Mouse (Mus musculus) heart, embryonic 14.5 days (tissue): ENCODE results near the gene Aars2. TPM values are rescaled to one million over a fixed set of nuclear protein-coding genes. Genes with fewer than 3 reads are reported as not detected.

ENCODE experiments used
- ATAC-seq: fragments of 200-750 bp; cut with Nextera tagmentation; 2 replicates; pipeline ENCODE4 v1.8.0; 2017; ENCODE audit warnings: low read depth, moderate TSS enrichment; ENCODE audit not compliant: insufficient number of reproducible peaks, insufficient read depth, low FRiP score
- H3K27ac ChIP-seq, 2 experiments: fragments of 200-500 bp in 1 of 2; fragments of 300-500 bp in 1 of 2; sonication (generic) in 1 of 2; replicated peaks in 1 of 2; 2 replicates each; pipeline ENCODE4 v1.5.1; 2012 to 2014; ENCODE audit warnings: low read depth in 2 of 2, low read length in 2 of 2, control low read depth in 1 of 2, mild to moderate bottlenecking in 1 of 2, mixed read lengths in 1 of 2; ENCODE audit not compliant: control insufficient read depth in 1 of 2, insufficient read depth in 1 of 2
- H3K27me3 ChIP-seq: fragments of 300-500 bp; sonication (generic); 2 replicates; pipeline ENCODE4 v1.6.1; 2014; ENCODE audit warnings: mild to moderate bottlenecking, low read length, control low read depth; ENCODE audit not compliant: control insufficient read depth, insufficient read depth
- H3K36me3 ChIP-seq: fragments of 300-500 bp; sonication (generic); 2 replicates; pipeline ENCODE4 v1.6.1; 2014; ENCODE audit warnings: mild to moderate bottlenecking, control low read depth, low read length, mixed read lengths; ENCODE audit not compliant: control insufficient read depth, insufficient read depth
- H3K4me1 ChIP-seq, 2 experiments: fragments of 200-500 bp in 1 of 2; fragments of 300-500 bp in 1 of 2; sonication (generic) in 1 of 2; 2 replicates each; pipeline ENCODE4 v1.6.1; 2012 to 2014; ENCODE audit warnings: low read length in 2 of 2, control low read depth in 1 of 2, mixed read lengths in 1 of 2; ENCODE audit not compliant: control insufficient read depth in 2 of 2, insufficient read depth in 2 of 2
- H3K4me2 ChIP-seq: fragments of 300-500 bp; sonication (generic); 2 replicates; pipeline ENCODE4 v1.6.1; 2014; ENCODE audit warnings: mild to moderate bottlenecking, low read length
- H3K4me3 ChIP-seq, 2 experiments: fragments of 200-500 bp in 1 of 2; fragments of 300-500 bp in 1 of 2; sonication (generic) in 1 of 2; 2 replicates each; pipeline ENCODE4 v1.5.1; 2012 to 2014; ENCODE audit warnings: low read length in 2 of 2, mild to moderate bottlenecking in 2 of 2, control low read depth in 1 of 2, low read depth in 1 of 2, moderate library complexity in 1 of 2; ENCODE audit not compliant: control insufficient read depth in 1 of 2, insufficient read depth in 1 of 2
- H3K9ac ChIP-seq: fragments of 300-500 bp; sonication (generic); 2 replicates; pipeline ENCODE4 v1.6.1; 2014; ENCODE audit warnings: mild to moderate bottlenecking, low read length
- H3K9me3 ChIP-seq: fragments of 300-500 bp; sonication (generic); 2 replicates; pipeline ENCODE4 v1.6.1; 2016; ENCODE audit warnings: low read length, control low read depth; ENCODE audit not compliant: control insufficient read depth
- WGBS: fragments of 180-500 bp; shearing (Covaris S2); extraction: QIAGEN DNeasy Blood & Tissue Kit; methylation state at CpG from one replicate; pipeline ENCODE4 v1.1.7; 2014; 5-methylcytosine and 5-hydroxymethylcytosine counted together
- polyA plus RNA-seq: library from polyadenylated mRNA; unstranded; fragments of >200 nt; fragmentation: Nextera tagmentation; extraction: Ambion mirVana; gene quantifications from 2 replicates; pipeline ENCODE4 v1.2.1, GENCODE M21; 2014

Gene Aars2
- polyA plus RNA-seq, 1 experiment from 2014 or later, result 15.3 TPM

DNA sequence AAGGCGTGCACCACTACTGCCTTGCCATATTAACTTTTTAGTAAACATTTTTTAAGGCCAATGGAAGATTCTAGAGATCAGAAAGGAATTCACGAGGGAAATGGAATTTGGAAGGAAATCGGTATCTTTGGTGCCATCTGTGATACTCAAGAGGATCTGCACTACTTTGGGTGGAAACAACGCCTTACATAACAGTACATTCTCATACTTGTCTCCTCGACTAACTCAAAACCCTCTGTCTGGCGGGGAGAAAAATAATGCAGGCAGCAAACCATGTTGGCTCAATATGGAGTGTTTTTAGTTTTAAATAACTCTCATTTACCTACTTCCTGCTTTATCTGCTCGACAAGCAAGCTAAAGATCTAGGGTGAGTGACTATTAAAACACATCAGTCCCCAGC, 35.9 kb upstream of the Aars2 start:
- Histone ChIP-seq H3K36me3 (no peaks in the 10 kb centered on the region), H3K27me3 (peaks cover 7% of the 10 kb centered on the region; the same call in 1 of the 2 replicates), H3K4me2 (no peak overlapping the region), H3K9ac (no peak overlapping the region), H3K9me3 (peaks cover 9% of the 10 kb centered on the region; the same call in 1 of the 2 replicates), H3K27ac (no peak overlapping the region), H3K4me1 (peaks cover 8 to 10% of the 10 kb centered on the region in 2 experiments; a peak in 3 of 4 replicates), H3K4me3 (no peak overlapping the region)
- 71% methylated on average over 7 of the region's 7 CpGs for WGBS
- ATAC-seq, result no peak

DNA sequence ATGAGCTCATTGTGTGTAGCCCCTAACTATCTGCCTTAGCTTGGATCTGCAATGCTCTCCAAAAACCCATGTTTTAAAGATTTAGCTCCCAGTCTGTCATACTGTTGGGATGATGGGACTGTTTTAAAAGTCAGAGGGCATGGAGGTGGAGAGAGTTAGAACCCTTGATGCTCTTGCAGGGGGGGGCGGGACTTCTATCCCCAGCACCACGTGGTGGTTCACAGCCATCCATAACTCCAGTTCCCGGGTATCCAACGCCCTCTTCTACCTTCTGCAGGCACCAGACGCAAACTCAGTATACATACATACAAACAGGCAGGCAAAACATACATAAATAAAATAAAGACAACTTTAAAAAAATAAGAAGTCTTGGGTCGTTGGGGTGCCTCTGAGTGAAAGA, 33.0 kb upstream of the Aars2 start:
- 69% methylated on average over 6 of the region's 6 CpGs for WGBS
- H3K4me2 ChIP-seq, result no peak overlapping the region
- H3K4me1 ChIP-seq, result peaks cover 8 to 10% of the 10 kb centered on the region in 2 experiments; a peak in 3 of 4 replicates
- H3K9ac ChIP-seq, result no peak overlapping the region
- no peaks in the 10 kb centered on the region for H3K36me3 ChIP-seq
- H3K27ac ChIP-seq, result no peak overlapping the region
- ATAC-seq, result no peak
- peaks cover 7% of the 10 kb centered on the region; the same call in 1 of the 2 replicates for H3K27me3 ChIP-seq
- no peak overlapping the region for H3K4me3 ChIP-seq
- H3K9me3 ChIP-seq, result no peaks in the 10 kb centered on the region

DNA sequence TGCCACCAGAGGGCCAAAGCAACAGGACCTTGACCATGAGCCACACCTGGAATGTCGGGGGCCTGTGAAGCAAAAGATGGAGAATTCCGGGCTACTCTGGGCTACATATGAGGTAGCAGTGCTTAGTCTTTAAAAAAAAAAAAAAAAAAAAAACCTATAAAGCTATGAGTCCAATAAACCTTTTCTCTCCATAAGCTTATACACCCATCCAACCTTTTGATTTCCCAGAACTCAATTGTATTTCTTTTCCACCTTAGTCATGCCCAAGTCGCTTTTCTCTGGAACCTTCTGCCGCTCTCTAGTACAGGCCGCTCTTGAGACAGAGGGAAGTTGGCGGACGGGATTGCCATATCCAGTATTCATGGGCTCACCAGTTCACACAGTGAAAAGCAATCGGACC, 32.5 kb upstream of the Aars2 start:
- peaks cover 8 to 10% of the 10 kb centered on the region in 2 experiments; a peak in 3 of 4 replicates for H3K4me1 ChIP-seq
- no peak overlapping the region for H3K27ac ChIP-seq
- WGBS, result 69% methylated on average over 8 of the region's 8 CpGs
- H3K4me3 ChIP-seq, result peak overlapping the region; percentile 43 to 55
- peak overlapping the region; percentile 81 for H3K4me2 ChIP-seq
- H3K36me3 ChIP-seq, result no peaks in the 10 kb centered on the region
- H3K27me3 ChIP-seq, result peaks cover 7% of the 10 kb centered on the region; the same call in 1 of the 2 replicates
- H3K9ac ChIP-seq, result peak overlapping the region; percentile 38; the same call in 1 of the 2 replicates
- H3K9me3 ChIP-seq, result no peaks in the 10 kb centered on the region
- ATAC-seq, result no peak

DNA sequence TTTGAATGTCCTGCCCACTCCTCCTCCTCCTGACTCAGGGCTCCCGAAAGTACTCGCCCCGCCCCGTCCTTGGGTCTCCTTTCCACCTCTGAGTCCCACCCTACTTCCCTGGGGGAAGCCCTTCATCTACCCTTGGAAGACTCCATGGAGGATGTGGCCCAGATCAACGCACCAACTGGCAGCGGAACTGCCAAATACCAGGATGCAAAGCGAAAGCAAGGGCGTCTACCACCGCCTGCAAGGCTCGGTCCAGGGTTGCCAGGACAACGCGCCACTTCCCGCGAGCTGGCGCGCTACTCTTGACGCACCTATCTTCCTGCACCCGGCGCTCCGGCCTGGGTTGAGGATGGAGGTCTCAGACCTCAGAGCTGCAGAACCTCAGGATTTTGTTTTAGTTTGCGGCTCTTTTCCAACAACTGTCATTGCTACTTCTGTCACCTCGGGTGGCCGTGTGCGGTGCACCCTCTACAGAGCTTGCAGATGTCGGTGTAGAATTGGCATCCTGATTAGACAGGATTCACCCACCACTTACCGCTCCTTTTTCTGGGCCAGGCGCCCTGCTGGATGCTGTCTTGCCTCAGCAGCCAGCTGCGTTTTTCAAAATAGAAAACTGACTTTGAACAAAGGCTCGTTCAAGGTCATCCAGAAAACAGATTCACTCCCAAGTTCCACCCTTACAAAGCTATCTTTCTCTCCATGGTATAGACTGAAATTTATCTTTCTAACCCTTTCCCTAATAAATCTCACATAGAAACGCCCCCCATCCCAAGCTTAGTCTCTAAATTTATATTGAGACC, 31.8 kb upstream of the Aars2 start, which contains the start of gene Spats1:
Gene Spats1, minus strand, starts transcription at position 747 of the 797 bp plus-strand sequence.
- Histone ChIP-seq H3K27ac (no peak within 1 kb of the TSS), H3K27me3 (peaks cover 7% of the 10 kb centered on the region; the same call in 1 of the 2 replicates), H3K9ac (peak within 1 kb of the TSS; percentile 38; the same call in 1 of the 2 replicates), H3K36me3 (no peaks in the 10 kb centered on the region), H3K4me3 (peak within 1 kb of the TSS; percentile 43 to 55), H3K9me3 (no peaks in the 10 kb centered on the region), H3K4me1 (peaks cover 8 to 10% of the 10 kb centered on the region in 2 experiments; a peak in 3 of 4 replicates), H3K4me2 (peak within 1 kb of the TSS; percentile 81)
- ATAC-seq, result peak; percentile 41; the same call in 1 of the 2 replicates
- WGBS, result 4% methylated on average over 30 of the region's 30 CpGs

DNA sequence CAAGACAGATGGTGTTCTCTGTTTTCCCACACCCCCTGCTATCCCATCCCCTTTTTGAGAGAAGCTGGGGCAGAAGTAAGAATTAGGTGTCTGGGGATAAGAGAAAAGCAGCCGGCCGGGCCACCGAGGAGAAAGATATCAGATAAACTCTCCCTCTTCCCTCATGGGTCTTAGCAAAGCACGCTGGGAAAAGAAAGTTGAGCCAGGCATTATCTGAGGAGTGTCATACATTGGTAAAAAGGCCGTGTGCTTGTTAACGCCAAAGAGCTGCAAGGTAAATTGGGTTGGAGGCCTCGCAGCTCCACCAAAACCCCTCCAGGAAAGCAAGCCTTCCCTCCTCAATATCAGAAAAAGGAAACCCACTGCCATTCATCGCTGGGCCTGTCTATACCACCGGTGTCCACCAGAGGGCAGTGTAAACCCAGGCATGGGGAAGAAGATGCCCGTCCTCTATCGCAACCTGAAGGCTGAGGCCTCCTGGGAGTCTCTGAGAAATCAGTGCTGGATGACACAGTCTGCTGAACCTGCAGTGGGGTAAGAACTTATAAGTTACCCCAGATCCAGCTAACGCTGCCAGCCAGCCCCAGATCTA, 28.3 kb upstream of the Aars2 start:
- no peak overlapping the region for H3K27ac ChIP-seq
- peaks cover 8 to 10% of the 10 kb centered on the region in 2 experiments; a peak in 3 of 4 replicates for H3K4me1 ChIP-seq
- peaks cover 7% of the 10 kb centered on the region; the same call in 1 of the 2 replicates for H3K27me3 ChIP-seq
- no peak overlapping the region for H3K4me2 ChIP-seq
- no peaks in the 10 kb centered on the region for H3K36me3 ChIP-seq
- ATAC-seq, result no peak
- H3K9me3 ChIP-seq, result peaks cover 8% of the 10 kb centered on the region; the same call in 1 of the 2 replicates
- no peak overlapping the region for H3K9ac ChIP-seq
- 9% methylated on average over 12 of the region's 12 CpGs for WGBS
- no peak overlapping the region for H3K4me3 ChIP-seq

DNA sequence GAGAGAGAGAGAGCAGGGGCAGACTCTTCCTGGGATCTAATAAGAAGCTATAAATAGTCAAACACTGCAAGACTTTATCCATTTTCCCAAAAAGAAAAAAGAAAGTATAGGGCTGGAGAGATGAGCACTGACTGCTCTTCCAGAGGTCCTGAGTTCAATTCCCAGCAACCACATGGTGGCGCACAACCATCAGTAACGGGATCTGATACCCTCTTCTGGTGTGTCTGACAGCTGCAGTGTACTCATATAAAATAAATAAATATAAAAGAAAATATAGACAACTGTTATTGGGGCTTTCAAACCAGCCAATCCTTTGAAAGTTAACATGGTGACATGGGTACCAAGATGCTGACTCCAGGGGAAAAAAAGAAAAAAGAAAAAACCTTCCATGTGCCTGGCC, 26.2 kb upstream of the Aars2 start:
- H3K27me3 ChIP-seq, result peaks cover 3% of the 10 kb centered on the region; the same call in 1 of the 2 replicates
- no peak for ATAC-seq
- no peaks in the 10 kb centered on the region for H3K36me3 ChIP-seq
- H3K4me2 ChIP-seq, result no peak overlapping the region
- WGBS, result 26% methylated on average over 2 of the region's 2 CpGs
- no peak overlapping the region for H3K27ac ChIP-seq
- H3K4me3 ChIP-seq, result no peak overlapping the region
- no peak overlapping the region for H3K9ac ChIP-seq
- H3K9me3 ChIP-seq, result peaks cover 8% of the 10 kb centered on the region; the same call in 1 of the 2 replicates
- no peaks in the 10 kb centered on the region for H3K4me1 ChIP-seq

DNA sequence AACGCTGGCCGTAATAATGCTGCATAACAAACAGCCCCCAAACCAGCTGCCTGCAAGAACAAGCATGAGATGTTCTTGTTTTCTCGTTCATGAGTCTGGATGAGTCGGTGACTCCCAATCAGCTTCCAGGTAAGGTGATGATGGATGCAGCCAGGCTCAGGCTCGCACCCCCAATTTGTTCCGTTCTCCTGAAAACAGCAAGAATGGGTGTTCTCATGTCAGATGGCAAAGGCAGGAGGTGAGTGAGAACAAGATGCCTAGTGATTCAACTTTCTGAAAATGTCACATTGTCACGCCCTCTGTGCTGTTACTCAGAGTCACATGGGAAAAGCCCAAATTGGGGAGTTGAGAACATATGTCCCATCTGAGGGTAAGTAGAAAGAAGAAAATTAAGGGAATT, 21.1 kb upstream of the Aars2 start:
- H3K4me1 ChIP-seq, result no peaks in the 10 kb centered on the region
- no peak overlapping the region for H3K4me3 ChIP-seq
- no peak for ATAC-seq
- no peak overlapping the region for H3K4me2 ChIP-seq
- no peaks in the 10 kb centered on the region for H3K27me3 ChIP-seq
- no peaks in the 10 kb centered on the region for H3K36me3 ChIP-seq
- no peak overlapping the region for H3K9ac ChIP-seq
- peaks cover 8% of the 10 kb centered on the region; the same call in 1 of the 2 replicates for H3K9me3 ChIP-seq
- no peak overlapping the region for H3K27ac ChIP-seq
- WGBS, result 82% methylated on average over 7 of the region's 7 CpGs
